Mouse (Mus musculus): ENCODE data around the gene Dock2. TPM values are rescaled to one million over a fixed set of nuclear protein-coding genes. Genes with fewer than 3 reads are reported as not detected.

Dock2 gene
- 1.2 and 1.4 TPM in 2 replicates for polyA plus RNA-seq (2015; fragmentation: Nextera tagmentation; extraction: Ambion mirVana)

DNA sequence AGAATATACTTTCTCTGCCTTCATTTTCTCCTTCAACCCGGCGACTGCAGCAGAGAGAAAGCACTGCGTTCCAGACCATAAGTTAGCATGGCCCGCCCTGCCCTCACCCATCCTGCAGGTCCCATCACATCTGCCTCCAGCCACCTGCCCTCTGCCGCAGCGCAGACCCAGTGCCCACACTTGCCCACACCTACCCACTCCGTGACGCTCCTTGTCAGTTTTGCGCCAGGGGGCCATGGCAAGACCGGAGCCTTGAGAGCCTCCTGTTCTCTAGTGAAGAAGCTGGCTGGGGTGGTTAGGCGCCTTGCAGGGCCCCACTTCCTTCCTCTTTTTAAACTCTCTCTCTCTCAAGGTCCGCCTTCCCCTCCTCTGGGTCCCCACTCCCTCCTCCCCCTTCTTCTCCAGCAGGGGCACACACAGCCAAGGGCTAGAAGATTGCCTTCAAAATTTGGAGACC, at the start of gene Dock2:
TSS of gene Dock2 (minus strand) at position 306 of the 457 bp plus-strand sequence.

DNA sequence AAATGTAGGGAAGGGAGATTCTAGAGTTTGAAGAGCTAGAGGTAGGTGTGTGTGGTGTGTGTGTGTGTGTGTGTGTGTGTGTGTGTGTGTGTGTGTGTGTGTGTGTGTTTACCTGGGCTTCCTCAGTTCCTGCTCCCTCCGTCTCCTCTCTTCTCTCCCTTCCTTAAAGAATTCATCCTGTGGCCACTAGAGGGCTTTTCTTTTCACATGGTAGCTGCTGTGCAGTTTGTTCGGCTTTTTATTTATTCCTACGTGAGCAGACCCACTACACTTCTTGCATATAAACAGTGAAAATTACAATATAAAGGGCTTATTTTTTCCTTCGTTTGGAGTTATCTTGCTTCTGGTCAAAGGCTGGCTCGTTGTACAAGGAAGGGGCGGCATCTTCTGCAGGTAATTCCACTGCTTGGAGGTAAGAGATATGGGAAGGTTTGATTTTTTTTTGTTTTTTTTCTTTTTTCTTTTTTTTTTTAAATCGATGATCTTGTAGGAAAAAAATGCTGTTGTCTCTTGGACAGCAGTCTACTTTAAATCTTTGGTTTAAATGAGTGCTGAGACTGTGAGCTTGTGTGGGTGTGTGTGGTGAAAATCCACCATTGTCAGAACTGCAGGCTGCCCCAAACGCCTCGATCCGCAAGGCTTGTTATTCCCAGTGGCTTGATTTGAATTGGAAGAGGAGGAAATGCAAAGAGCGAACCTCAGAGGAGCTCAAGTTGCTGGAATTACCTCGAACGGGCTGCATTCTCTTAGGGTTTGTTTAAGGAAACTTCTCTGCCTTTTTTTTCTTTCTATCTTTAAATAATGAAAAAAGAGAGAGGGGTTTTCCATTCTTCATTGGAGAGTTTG, 468.9 kb downstream of the Dock2 start, which contains the start of gene Fam196b:
TSS of gene Fam196b (plus strand) at position 289 of the 846 bp plus-strand sequence.

DNA sequence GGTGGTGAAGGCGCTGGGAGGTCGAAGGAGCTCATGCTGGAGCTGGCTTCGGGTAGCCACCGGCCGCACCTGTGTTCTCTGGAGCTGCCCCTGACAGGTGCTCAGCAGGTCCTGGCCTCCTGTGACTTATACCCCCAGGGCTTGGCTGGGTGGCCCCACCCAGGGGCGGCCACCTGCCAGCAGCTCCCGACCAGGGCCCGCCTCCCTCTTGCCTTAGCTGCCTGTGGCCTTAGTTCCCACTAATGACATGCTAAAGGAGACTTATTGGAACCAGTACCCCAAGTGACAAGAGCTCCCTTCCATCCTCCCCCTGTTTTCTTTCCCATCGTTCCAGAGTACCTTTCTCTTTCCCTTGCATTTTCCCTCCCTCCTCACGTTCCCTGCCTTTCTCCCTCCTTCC, 575.7 kb downstream of the Dock2 start, which contains the start of gene Foxi1:
TSS of gene Foxi1 (minus strand) at position 101 of the 400 bp plus-strand sequence.

Other genes with a start within 250 kb of the Dock2 start
- gene Spdl1, start 49.7 kb upstream of the Dock2 start, polyA plus RNA-seq (2015; fragmentation: Nextera tagmentation; extraction: Ambion mirVana): 5.9 and 6.5 TPM in 2 replicates

Data from adrenal gland, postnatal 0 days (tissue).